Mouse (Mus musculus): ENCODE measurements around the gene Hip1.
"Not testable (repeated sequence)": the region's sequence is repeated elsewhere in the genome, so short reads cannot be mapped to it uniquely, and the experiment has no call there.

The Hip1 gene

GRCm38 (mm10) chr5:135442430-135442829 lies 102.5 kb downstream of the Hip1 start:
- DNase-seq (ENCODE audit: low read depth), result no peak

GRCm38 (mm10) chr5:135435039-135435438 lies 109.9 kb downstream of the Hip1 start:
- no peak for DNase-seq (ENCODE audit: low read depth)

DNA sequence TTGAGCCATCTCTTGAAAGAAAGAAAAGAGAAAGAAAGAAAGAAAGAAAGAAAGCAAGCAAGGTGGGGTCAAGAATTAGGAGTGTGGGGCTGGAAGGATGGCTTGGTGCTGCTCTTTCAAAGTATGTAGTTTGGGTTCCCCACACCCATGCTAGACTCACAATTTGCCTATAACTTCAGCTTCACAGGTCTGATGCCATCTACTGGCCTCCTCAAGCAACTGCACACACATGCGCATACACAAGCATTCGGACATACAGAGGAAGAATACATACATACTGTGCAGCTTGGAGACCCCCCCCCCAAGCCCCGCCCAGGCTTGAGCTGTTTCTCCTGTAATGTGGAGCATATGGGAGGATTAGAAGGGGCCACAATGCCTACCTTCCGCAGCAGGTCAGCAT lies 111.1 kb downstream of the Hip1 start:
- DNase-seq (ENCODE audit: low read depth), result no peak

DNA sequence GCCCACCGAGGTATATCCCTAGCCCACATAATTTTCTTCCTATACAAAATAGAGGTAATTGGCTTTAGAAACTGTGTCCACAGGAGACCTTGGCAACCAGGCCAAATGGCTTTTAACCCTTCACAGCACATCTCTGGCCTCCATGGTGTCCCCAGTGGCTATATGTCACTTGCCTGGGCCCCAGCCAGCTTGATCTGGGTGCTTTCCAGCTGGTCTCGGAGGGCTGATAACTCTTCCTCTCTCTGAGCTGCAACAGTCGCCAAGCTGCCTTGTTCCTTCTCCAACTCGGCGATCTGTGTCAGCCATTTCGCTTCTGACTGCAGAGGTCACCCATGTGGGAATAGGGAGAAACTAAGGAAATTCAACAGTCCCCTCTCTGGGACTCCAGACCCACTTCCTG lies 113.8 kb downstream of the Hip1 start:
- DNase-seq (ENCODE audit: low read depth), result no peak

DNA sequence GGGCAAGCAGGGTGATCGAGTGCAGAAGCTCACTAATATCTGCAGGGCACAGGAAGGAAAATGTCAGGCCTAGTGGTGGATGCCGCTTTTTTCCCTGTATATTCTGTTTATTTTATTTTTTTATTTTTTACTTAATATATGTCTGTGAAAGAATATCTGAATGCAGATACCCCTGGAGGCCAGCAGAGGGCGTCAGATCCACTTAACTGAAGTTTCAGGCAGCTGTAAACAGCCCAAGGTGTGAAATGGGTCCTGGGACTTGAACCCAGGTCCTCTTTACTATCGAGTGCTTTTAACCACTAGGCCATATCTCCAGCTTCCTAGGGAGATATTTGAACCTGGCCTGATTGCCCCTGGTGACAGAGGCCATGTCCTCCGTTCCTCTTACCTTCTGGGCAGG lies 116.1 kb downstream of the Hip1 start:
- no peak for DNase-seq (ENCODE audit: low read depth)

GRCm38 (mm10) chr5:135410266-135410665 lies 134.7 kb downstream of the Hip1 start:
- DNase-seq (ENCODE audit: low read depth), result no peak

- DNase-seq (ENCODE audit: low read depth), result no peak
These were observed 136.8 kb downstream of the Hip1 start for GRCm38 (mm10) chr5:135408114-135408513.

DNA sequence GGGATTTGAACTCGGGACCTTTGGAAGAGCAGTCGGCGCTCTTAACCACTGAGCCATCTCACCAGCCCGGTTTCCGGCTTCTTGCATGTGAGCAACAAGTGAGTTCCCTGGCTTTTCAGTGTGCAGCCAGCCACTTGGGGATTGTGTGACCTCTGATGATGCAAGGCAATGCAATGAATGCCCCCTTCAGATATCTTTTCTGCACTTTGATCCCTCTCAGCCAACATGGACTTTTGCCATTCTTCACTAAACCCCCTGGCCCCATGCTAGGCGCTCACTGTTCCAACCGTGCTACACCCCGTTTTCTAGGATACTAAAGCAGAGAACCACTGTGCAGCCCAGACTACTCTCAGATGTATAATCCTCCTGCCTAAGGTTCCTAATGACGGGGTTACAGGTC lies 139.5 kb downstream of the Hip1 start:
- no peak for DNase-seq (ENCODE audit: low read depth)

GRCm38 (mm10) chr5:135404623-135405022 lies 140.3 kb downstream of the Hip1 start:
- DNase-seq (ENCODE audit: low read depth), result no peak

- DNase-seq (ENCODE audit: low read depth), result peak; percentile 61
These were observed 144.7 kb downstream of the Hip1 start for GRCm38 (mm10) chr5:135400244-135400643.

GRCm38 (mm10) chr5:135399382-135399781 lies 145.5 kb downstream of the Hip1 start:
- DNase-seq (ENCODE audit: low read depth), result no peak

DNA sequence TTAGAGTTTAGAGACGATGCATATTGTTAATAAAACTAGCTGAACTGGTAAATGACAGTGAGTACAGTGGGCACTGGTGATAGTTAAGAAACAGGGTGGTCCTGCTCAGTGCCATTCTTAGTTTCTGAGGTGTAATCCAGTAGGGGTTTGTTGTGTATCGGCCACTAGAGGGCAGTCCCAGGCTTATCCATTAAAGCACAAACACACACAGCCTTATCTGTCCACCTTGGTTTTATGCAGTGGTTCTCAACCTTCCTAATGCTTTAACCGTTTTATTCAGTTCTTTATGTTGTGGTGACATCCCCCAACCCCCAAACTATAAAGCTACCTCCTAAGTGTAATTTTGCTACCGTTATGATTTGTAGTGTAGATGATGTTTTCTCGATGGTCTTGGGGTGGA lies 149.1 kb downstream of the Hip1 start:
- peak; percentile 66 for DNase-seq (ENCODE audit: low read depth)

DNA sequence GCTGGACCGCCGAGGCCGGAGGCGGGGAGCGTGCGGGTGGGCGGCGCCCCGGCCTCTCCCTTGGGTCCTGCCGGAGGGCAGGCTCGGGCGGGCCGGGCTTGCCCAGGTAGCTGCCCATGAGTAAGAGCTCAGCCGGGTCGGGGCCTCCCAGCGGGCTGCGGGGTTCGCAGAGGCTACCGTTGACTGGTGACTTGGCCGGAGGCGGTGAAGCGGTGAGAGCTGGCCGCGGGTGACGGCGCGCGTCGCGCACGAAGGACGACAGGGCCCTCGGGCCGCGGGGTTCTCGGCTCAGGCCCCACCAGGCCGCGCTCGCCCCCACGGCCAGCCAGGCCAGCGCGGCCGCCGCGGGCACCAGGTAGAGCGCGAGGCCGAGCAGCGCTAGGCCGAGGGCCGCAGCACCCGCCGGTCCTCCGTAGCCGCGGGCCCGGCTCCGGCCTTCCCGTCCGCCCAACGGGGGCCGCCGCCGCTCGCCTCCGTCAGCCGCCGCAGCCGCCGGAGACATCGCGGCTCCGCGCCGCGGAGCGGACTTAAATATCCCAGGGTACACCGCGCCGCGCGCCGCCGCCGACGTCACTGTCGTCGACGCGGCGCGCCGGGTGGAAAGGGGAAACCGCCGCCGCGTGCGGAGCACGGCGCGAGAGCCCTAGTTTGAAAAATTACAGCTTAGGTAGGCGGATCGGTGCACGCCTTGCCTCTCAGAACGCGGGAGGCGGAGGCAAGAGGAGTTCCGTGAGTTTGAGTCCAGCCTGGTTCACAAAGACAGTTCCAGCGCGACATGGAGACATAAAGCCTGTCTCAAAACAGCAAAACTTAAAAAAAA lies 150.7 kb downstream of the Hip1 start, which contains the start of gene Pom121:
Pom121 (minus strand) TSS at position 543 of the 820 bp plus-strand sequence.
- peak; percentile 68 for DNase-seq (ENCODE audit: low read depth)

DNA sequence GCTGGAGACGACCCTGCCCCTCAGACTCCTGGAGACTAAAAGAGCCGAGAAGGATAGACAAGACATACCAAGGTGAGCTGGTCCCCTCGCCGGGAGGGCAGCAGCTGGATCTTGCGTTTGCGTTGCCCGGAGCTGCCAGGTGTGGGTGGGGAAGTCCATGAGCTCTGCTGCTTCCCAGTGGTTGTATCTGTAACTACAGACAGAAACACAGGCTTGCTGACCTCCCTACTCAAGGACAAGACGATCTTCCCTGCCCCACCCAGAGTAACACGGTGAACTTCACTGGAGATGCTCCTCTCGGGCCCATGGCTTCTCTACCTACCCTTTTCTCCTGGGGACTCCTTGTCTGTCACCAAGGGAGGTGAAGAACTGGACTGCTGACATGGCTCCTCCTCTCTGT lies 161.1 kb downstream of the Hip1 start:
- no peak for DNase-seq (ENCODE audit: low read depth)

DNA sequence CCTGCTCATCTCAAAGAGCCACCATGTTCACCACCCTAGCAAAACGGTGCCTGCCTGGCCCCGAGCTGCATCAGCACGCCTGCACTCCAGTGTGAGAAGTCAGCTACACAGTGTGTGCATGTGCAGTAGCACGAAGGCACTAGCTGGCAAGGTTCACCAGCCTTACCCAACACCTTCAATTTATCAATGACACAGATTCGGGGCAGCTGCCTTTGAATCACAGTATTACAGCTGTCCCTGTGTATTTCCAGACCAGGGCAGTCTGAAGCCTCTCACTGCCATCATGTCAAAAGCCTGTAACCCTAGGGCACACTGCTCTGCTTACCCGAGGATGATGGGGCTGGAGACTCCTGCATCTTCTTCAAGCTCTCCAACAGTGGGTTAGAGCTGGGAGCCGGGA lies 162.2 kb downstream of the Hip1 start:
- DNase-seq (ENCODE audit: low read depth), result no peak

DNA sequence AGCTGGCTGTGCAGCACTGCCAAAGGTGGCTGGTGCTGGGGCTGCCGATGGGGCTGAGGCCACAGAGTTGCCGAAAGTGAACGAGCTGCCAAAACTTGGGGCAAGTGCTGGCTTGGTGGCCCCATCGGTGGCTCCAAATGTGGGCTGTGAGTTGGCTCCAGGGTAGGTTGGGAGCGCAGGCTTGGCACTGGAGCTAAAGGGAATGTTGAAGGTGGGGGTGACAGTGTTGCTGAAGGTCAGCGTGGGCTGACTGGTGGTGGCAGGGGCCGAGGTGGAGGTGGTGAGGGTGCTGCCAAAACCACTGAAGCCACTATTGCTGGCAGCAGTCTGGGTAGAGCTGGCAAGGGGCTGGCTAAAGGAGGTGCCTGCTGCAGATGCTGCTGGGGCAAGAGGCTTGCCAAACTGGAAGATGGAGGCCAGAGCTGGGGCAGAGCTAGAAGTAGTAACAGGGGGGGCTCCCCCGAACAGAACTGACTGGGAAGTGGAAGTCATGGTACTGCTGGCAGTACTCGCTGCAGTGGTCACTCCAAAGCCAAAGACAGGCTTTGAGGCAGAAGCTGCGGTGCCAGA lies 163.5 kb downstream of the Hip1 start:
- no peak for DNase-seq (ENCODE audit: low read depth)

DNA sequence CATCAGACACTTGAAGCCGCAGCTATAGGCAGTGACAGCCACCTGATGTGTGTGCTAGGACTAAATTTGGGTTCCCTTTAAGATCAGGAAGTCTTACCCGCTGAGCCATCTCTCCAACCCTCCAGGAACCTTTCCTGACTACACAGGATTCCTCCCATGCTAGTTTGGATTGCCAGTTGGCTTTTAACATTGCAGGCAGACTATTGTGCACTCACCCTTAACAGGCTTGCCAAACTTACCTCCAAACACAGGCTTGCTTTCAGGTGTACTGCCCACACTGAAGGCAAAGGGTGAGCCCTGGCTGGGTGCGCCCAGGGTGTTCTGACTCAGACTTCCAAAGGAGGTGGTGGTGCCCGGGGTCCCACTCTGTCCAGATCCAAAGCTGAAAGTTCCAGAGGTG lies 164.2 kb downstream of the Hip1 start:
- DNase-seq (ENCODE audit: low read depth), result no peak

- no peak for DNase-seq (ENCODE audit: low read depth)
These were observed 168.6 kb downstream of the Hip1 start for GRCm38 (mm10) chr5:135376341-135376740.

- no peak for DNase-seq (ENCODE audit: low read depth)
These were observed 169.8 kb downstream of the Hip1 start for GRCm38 (mm10) chr5:135375167-135375566.

- no peak for DNase-seq (ENCODE audit: low read depth)
These were observed 171.3 kb downstream of the Hip1 start for GRCm38 (mm10) chr5:135373601-135374000.

- DNase-seq (ENCODE audit: low read depth), result no peak
These were observed 173.7 kb downstream of the Hip1 start for GRCm38 (mm10) chr5:135371195-135371594.

GRCm38 (mm10) chr5:135369787-135370654 lies 174.9 kb downstream of the Hip1 start, which contains the start of gene Nsun5:
Nsun5 (plus strand) TSS chr5:135369953.
- peak; percentile 95 for DNase-seq (ENCODE audit: low read depth)

- DNase-seq (ENCODE audit: low read depth), result not testable (repeated sequence)
These were observed 175.7 kb downstream of the Hip1 start for GRCm38 (mm10) chr5:135369196-135369595.

All from c-Kit-positive CD71-positive TER-119-negative erythroid progenitor cells, embryonic 14.5 days (primary cell).